Mouse (Mus musculus): Measurements from ENCODE around the gene Dusp2.

DNA sequence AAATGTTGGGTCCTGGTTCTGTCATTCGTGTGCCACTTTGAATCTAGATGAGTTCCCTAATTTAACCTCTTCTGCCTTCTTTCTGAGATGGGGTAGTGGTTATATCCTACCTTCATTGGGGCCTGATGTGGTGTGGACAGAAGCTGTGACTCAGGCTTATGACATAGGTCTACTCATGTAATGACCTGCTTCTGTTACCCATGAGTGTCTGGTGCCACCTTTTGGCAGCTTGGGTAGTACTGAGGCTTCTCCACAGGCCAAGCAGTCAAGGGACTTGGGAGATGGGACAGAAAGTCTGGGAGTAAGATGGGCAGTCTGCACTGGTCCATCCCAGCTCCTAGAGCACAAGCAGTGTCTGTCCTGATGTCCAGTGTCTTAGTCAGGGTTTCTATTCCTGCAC, 10.4 kb downstream of the Dusp2 start:
- TF ChIP-seq CTCF (conservative IDR thresholded peaks at IDR 0.05; ENCODE audit: low read length) (no peak), POU5F1 (IDR thresholded peaks at IDR 0.05; ENCODE audit: borderline replicate concordance, low read length) (no peak), NANOG (IDR thresholded peaks at IDR 0.05; ENCODE audit: borderline replicate concordance, low read length) (no peak)

Data from E14TG2a.4 (cell line).